ENCODE assay signal across 26 mouse cellular contexts in genomic region chr2:59217931-59218330, GRCm38 (mm10). TPM values are rescaled to one million over a fixed set of nuclear protein-coding genes. Genes with fewer than 3 reads are reported as not detected.
"Had no signal": no experiment of that assay in that cellular context is flagged by ENCODE, and none has a peak within 500 bp of the region (broad histone marks: within the 10 kb centered on the region; RNA-seq: fewer than 3 reads in every experiment).

No protein-coding gene starts in this region.

- H3K9me3 ChIP-seq: heart, embryonic 13.5 days; heart, embryonic 15.5 days; hindbrain, embryonic 13.5 days; hindbrain, embryonic 15.5 days; intestine, embryonic 15.5 days; kidney, embryonic 15.5 days; limb, embryonic 13.5 days; limb, embryonic 15.5 days; liver, embryonic 12.5 days had no signal

- H3K36me3 ChIP-seq: hindbrain, embryonic 13.5 days; hindbrain, embryonic 15.5 days; limb, embryonic 13.5 days had no signal

- H3K27me3 ChIP-seq: heart, embryonic 13.5 days; heart, embryonic 15.5 days; hindbrain, embryonic 13.5 days; hindbrain, embryonic 15.5 days; intestine, embryonic 15.5 days; kidney, embryonic 15.5 days; limb, embryonic 13.5 days; limb, embryonic 15.5 days; liver, embryonic 12.5 days had no signal

- H3K4me2 ChIP-seq: heart, embryonic 11.5 days; heart, embryonic 13.5 days; heart, embryonic 15.5 days; hindbrain, embryonic 13.5 days; hindbrain, embryonic 15.5 days; intestine, embryonic 15.5 days; kidney, embryonic 15.5 days; limb, embryonic 13.5 days; limb, embryonic 15.5 days; liver, embryonic 12.5 days had no signal

- H3K4me3 ChIP-seq: heart, embryonic 13.5 days; heart, embryonic 15.5 days; hindbrain, embryonic 13.5 days; hindbrain, embryonic 15.5 days; intestine, embryonic 15.5 days; kidney, embryonic 15.5 days; limb, embryonic 13.5 days; limb, embryonic 15.5 days; liver, embryonic 12.5 days had no signal

- H3K9ac ChIP-seq: heart, embryonic 13.5 days; heart, embryonic 15.5 days; hindbrain, embryonic 13.5 days; hindbrain, embryonic 15.5 days; intestine, embryonic 15.5 days; kidney, embryonic 15.5 days; limb, embryonic 13.5 days; limb, embryonic 15.5 days; liver, embryonic 12.5 days; liver, embryonic 14.5 days had no signal

- DNase-seq: gastrocnemius, postnatal 14 days; gastrocnemius, postnatal 36 days; heart, adult 18-20 months; heart, postnatal 14 days; heart, postnatal 36 days; kidney, adult 11 months; kidney, adult 2 months; kidney, adult 9 months; kidney, postnatal 14 days; kidney, postnatal 36 days; layer of hippocampus, postnatal 36 days; left cerebral cortex, postnatal 4 days had no signal

- ATAC-seq: hindbrain, postnatal 0 days; intestine, embryonic 15.5 days; liver, embryonic 12.5 days had no signal

- H3K27ac ChIP-seq: heart, embryonic 13.5 days; heart, embryonic 15.5 days; hindbrain, embryonic 13.5 days; hindbrain, embryonic 15.5 days; hindbrain, postnatal 0 days; intestine, embryonic 15.5 days; kidney, embryonic 15.5 days; kidney, postnatal 0 days; limb, embryonic 13.5 days; limb, embryonic 15.5 days; liver, embryonic 12.5 days; liver, embryonic 14.5 days had no signal

RNA-seq across cellular contexts. Expression of gene Ccdc148, which starts 57.4 kb away (rescaled TPM):
- total RNA-seq: gastrocnemius, adult 8-10 months had no signal
